Mouse (Mus musculus) forebrain, embryonic 14.5 days (tissue): Measurements from ENCODE around the gene Dgki. TPM values are rescaled to one million over a fixed set of nuclear protein-coding genes. Genes with fewer than 3 reads are reported as not detected.

Experiments used
- ATAC-seq: fragments of 200-750 bp; cut with Nextera tagmentation; 2 replicates; pipeline ENCODE4 v1.8.0; 2017; ENCODE audit warnings: mild to moderate bottlenecking, moderate library complexity
- DNase-seq: peaks from one replicate; pipeline ENCODE4 v3.0.0-alpha.2; 2015; ENCODE audit warnings: low spot score
- H3K27ac ChIP-seq: fragments of 300-500 bp; sonication (generic); 2 replicates; pipeline ENCODE4 v1.5.1; 2014; ENCODE audit warnings: low read depth, mild to moderate bottlenecking, control low read depth, low read length, moderate library complexity
- H3K27me3 ChIP-seq: fragments of 300-500 bp; sonication (generic); replicated peaks from 2 replicates; pipeline ENCODE4 v1.6.1; 2014; ENCODE audit warnings: low read length, control low read depth, mixed read lengths; ENCODE audit not compliant: control insufficient read depth, insufficient read depth
- H3K36me3 ChIP-seq: fragments of 300-500 bp; sonication (generic); 2 replicates; pipeline ENCODE4 v1.6.1; 2014; ENCODE audit warnings: low read length, control low read depth; ENCODE audit not compliant: control insufficient read depth, insufficient read depth
- H3K4me1 ChIP-seq: fragments of 300-500 bp; sonication (generic); 2 replicates; pipeline ENCODE4 v1.6.1; 2014; ENCODE audit warnings: antibody characterized with exemption, low read length, control low read depth; ENCODE audit not compliant: control insufficient read depth, insufficient read depth
- H3K4me2 ChIP-seq: fragments of 300-500 bp; sonication (generic); 2 replicates; pipeline ENCODE4 v1.6.1; 2014; ENCODE audit warnings: mild to moderate bottlenecking, control low read depth, low read length
- H3K4me3 ChIP-seq: fragments of 300-500 bp; sonication (generic); 2 replicates; pipeline ENCODE4 v1.5.1; 2014; ENCODE audit warnings: low read depth, low read length, control low read depth
- H3K9ac ChIP-seq: fragments of 300-500 bp; sonication (generic); 2 replicates; pipeline ENCODE4 v1.6.1; 2014; ENCODE audit warnings: mild to moderate bottlenecking, low read length, control low read depth, moderate library complexity
- H3K9me3 ChIP-seq: fragments of 300-500 bp; sonication (generic); replicated peaks from 2 replicates; pipeline ENCODE4 v1.6.1; 2016; ENCODE audit warnings: low read length, control low read depth, mixed read lengths; ENCODE audit not compliant: control insufficient read depth
- WGBS: fragments of 180-500 bp; shearing (Covaris S2); extraction: QIAGEN DNeasy Blood & Tissue Kit; methylation state at CpG from one replicate; pipeline ENCODE4 v1.1.7; 2014; 5-methylcytosine and 5-hydroxymethylcytosine counted together
- polyA plus RNA-seq: library from polyadenylated mRNA; unstranded; fragments of >200 nt; fragmentation: Nextera tagmentation; extraction: Ambion mirVana; gene quantifications from 2 replicates; pipeline ENCODE4 v1.2.1, GENCODE M21; 2014

Gene Dgki
- polyA plus RNA-seq, 1 experiment from 2014 or later, result 3.8 TPM

- Histone ChIP-seq H3K4me1 (peaks cover 30% of the 10 kb centered on the region), H3K9ac (no peak overlapping the region), H3K4me2 (no peak overlapping the region), H3K27ac (no peak overlapping the region), H3K27me3 (no peaks in the 10 kb centered on the region), H3K9me3 (no peaks in the 10 kb centered on the region), H3K36me3 (no peaks in the 10 kb centered on the region), H3K4me3 (no peak overlapping the region)
- DNase-seq, result no peak
- ATAC-seq, result no peak
- whole genome bisulfite sequencing, result 82% methylated on average over 4 of the region's 4 CpGs
Observed at GRCm38 (mm10) chr6:37212930-37213329, 87.1 kb downstream of the Dgki start.

- Histone ChIP-seq H3K4me1 (peaks cover 27% of the 10 kb centered on the region), H3K36me3 (no peaks in the 10 kb centered on the region), H3K4me3 (no peak overlapping the region), H3K4me2 (no peak overlapping the region), H3K27me3 (no peaks in the 10 kb centered on the region), H3K27ac (peak overlapping the region; percentile 27; the same call in 1 of the 2 replicates), H3K9ac (no peak overlapping the region), H3K9me3 (no peaks in the 10 kb centered on the region)
- ATAC-seq, result no peak
- 12% methylated on average over 9 of the region's 9 CpGs for WGBS
- peak; percentile 39 for DNase-seq
Observed at GRCm38 (mm10) chr6:37211545-37212247, 88.3 kb downstream of the Dgki start.

DNA sequence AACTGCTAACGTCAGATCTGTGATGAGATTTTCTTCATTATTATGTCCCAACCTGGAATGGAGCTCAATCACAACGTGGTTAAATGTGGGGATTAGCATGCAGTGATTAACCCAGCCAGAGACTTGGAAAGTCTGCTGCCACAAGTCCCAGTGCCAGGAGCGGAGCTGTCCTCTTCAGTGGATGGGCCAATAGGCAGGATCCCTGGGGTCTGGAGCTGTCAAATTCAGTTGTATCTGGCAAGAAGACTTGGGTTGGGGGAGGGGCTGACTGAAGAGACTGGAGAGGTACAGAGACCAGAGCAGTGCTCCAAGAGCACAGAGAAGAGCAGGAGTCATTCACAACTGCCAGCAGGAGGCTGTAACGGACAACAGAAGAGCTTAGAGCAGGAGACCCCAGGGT is 97.1 kb downstream of the Dgki start:
- no peaks in the 10 kb centered on the region for H3K36me3 ChIP-seq
- 74% methylated on average over 4 of the region's 4 CpGs for WGBS

DNA sequence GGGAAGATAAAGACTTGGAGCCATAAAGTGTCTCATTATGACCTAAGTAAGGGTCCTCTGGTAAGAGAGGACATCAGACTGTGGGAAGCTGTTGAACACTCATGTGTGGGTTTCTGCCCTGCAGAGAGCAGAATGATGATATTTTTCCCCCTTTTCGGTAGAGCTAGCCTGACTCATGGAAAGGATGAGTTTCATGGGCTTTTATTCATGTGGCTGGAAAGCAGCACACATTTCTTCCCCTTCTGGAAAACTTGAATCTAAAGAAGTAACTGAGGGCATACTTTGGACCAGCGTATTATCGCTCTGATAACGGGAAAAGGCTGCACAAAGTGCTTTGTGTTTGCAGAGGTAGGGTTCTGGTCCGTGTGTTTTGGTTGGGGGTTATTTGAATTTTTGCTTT is 99.1 kb downstream of the Dgki start:
- Histone ChIP-seq H3K9me3 (no peaks in the 10 kb centered on the region), H3K4me1 (no peaks in the 10 kb centered on the region), H3K27me3 (no peaks in the 10 kb centered on the region), H3K4me3 (no peak overlapping the region), H3K27ac (no peak overlapping the region), H3K4me2 (no peak overlapping the region), H3K9ac (no peak overlapping the region), H3K36me3 (no peaks in the 10 kb centered on the region)
- WGBS, result 90% methylated on average over 5 of the region's 5 CpGs
- no peak for DNase-seq
- no peak for ATAC-seq

More for the DNA sequence above, 97.1 kb downstream of the Dgki start:
- ATAC-seq (no peak), DNase-seq (no peak)
- Histone ChIP-seq H3K27ac (no peak overlapping the region), H3K4me3 (no peak overlapping the region), H3K9ac (no peak overlapping the region), H3K4me2 (no peak overlapping the region), H3K27me3 (no peaks in the 10 kb centered on the region), H3K9me3 (no peaks in the 10 kb centered on the region), H3K4me1 (no peaks in the 10 kb centered on the region)

GRCm38 (mm10) chr6:37199502-37199901 is 100.5 kb downstream of the Dgki start:
- Histone ChIP-seq H3K27ac (no peak overlapping the region), H3K27me3 (no peaks in the 10 kb centered on the region), H3K9ac (no peak overlapping the region), H3K4me1 (no peaks in the 10 kb centered on the region), H3K4me2 (no peak overlapping the region), H3K9me3 (no peaks in the 10 kb centered on the region), H3K4me3 (no peak overlapping the region), H3K36me3 (no peaks in the 10 kb centered on the region)
- no peak for ATAC-seq
- 91% methylated on average over 3 of the region's 3 CpGs for WGBS
- no peak for DNase-seq

- Histone ChIP-seq H3K27ac (no peak overlapping the region), H3K4me2 (no peak overlapping the region)
Observed at GRCm38 (mm10) chr6:37197745-37198144, 102.2 kb downstream of the Dgki start.

GRCm38 (mm10) chr6:37196870-37197269 is 103.1 kb downstream of the Dgki start:
- ATAC-seq (no peak), DNase-seq (peak; percentile 26)
- H3K4me1 ChIP-seq, result no peaks in the 10 kb centered on the region
- H3K4me2 ChIP-seq, result no peak overlapping the region
- no peaks in the 10 kb centered on the region for H3K9me3 ChIP-seq
- H3K27me3 ChIP-seq, result no peaks in the 10 kb centered on the region
- H3K36me3 ChIP-seq, result no peaks in the 10 kb centered on the region
- H3K4me3 ChIP-seq, result no peak overlapping the region
- no peak overlapping the region for H3K27ac ChIP-seq
- no peak overlapping the region for H3K9ac ChIP-seq
- 82% methylated on average over 5 of the region's 5 CpGs for WGBS

More at GRCm38 (mm10) chr6:37197745-37198144, 102.2 kb downstream of the Dgki start:
- Histone ChIP-seq H3K9me3 (no peaks in the 10 kb centered on the region), H3K27me3 (no peaks in the 10 kb centered on the region), H3K36me3 (no peaks in the 10 kb centered on the region), H3K4me1 (no peaks in the 10 kb centered on the region), H3K9ac (no peak overlapping the region), H3K4me3 (no peak overlapping the region)
- 79% methylated on average over 13 of the region's 13 CpGs for WGBS
- DNase-seq (peak; percentile 20), ATAC-seq (no peak)

DNA sequence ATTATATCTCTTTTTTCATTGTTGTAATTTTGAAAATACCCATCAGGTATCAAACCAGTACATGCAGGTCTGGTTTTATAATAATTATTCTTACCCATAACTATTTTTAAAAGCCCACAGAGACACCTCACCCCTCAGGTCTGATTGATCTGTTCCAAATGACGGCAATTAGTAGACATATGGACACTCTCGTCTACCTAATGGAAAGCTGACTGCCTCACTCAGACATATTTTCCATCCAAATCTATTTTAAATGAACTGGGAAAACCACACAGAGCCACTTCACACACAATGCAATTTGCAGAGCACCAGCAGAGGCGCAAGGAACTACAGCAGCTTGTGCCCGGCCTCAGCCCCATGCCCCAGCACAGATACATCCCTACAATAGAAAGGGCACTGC is 104.2 kb downstream of the Dgki start:
- DNase-seq (no peak), ATAC-seq (no peak)
- WGBS, result 79% methylated on average over 4 of the region's 4 CpGs
- H3K4me1 ChIP-seq, result no peaks in the 10 kb centered on the region
- H3K4me2 ChIP-seq, result no peak overlapping the region
- no peaks in the 10 kb centered on the region for H3K9me3 ChIP-seq
- no peaks in the 10 kb centered on the region for H3K27me3 ChIP-seq
- H3K36me3 ChIP-seq, result no peaks in the 10 kb centered on the region
- H3K9ac ChIP-seq, result no peak overlapping the region
- H3K27ac ChIP-seq, result no peak overlapping the region
- H3K4me3 ChIP-seq, result no peak overlapping the region

DNA sequence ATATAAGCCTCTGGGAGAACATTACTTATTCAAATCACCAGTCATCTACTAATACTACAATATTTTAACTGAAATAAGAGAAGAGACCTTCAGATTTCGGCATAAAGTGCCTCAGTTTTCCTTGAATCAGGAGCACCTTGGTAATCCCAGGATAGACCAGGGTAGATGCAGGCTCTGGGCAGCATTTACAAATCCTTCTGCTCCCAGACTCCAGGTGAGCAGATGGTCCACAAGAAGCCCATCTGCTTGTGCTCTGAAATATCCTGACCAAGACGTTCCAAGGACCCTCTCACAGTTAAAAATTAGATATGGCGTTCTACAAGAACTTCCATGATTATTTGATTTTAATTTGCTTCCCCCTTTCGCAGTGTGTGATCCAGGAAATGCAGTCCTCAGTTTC is 118.0 kb downstream of the Dgki start:
- Histone ChIP-seq H3K27ac (no peak overlapping the region), H3K9me3 (no peaks in the 10 kb centered on the region), H3K27me3 (no peaks in the 10 kb centered on the region), H3K9ac (no peak overlapping the region), H3K4me2 (no peak overlapping the region), H3K36me3 (no peaks in the 10 kb centered on the region), H3K4me1 (no peaks in the 10 kb centered on the region; the same call in 1 of the 2 replicates), H3K4me3 (no peak overlapping the region)
- ATAC-seq, result no peak
- WGBS, result 88% methylated on average over 4 of the region's 4 CpGs
- DNase-seq, result no peak
